Mouse (Mus musculus) G1E-ER4 (cell line): ENCODE measurements around the gene S100a16. TPM values are rescaled to one million over a fixed set of nuclear protein-coding genes. Genes with fewer than 3 reads are reported as not detected.

Experiments used
- GATA1 ChIP-seq: IDR thresholded peaks from one replicate; pipeline ENCODE4 v1.8.0; 2012; ENCODE audit warnings: low read length, inconsistent platforms
- polyA plus RNA-seq: library from polyadenylated mRNA; stranded (reverse); fragments of >175 nt; gene quantifications from 2 replicates; pipeline ENCODE4 v1.2.3, GENCODE M21; 2012

Gene S100a16
- polyA plus RNA-seq, 1 experiment = not detected

DNA sequence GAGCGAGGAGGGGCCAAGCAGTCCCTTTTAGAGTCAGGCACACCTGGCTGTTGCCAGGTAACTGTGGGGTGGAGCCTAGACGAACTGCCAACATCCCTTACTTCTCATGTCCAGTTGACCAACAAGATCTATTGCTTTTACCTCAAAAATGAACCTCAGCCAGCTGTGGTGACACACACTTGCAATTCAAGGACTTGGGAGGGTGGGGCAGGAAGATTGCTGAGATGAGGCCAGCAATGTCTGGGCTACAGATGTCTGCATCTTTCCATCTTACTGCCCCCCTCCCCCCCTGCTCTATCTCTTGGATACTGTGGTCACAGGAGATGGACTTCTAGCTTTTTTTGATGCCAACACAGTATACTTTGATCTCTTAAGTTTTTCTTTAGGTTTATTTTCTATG lies 15.2 kb downstream of the S100a16 start:
- no peak for TF ChIP-seq GATA1

DNA sequence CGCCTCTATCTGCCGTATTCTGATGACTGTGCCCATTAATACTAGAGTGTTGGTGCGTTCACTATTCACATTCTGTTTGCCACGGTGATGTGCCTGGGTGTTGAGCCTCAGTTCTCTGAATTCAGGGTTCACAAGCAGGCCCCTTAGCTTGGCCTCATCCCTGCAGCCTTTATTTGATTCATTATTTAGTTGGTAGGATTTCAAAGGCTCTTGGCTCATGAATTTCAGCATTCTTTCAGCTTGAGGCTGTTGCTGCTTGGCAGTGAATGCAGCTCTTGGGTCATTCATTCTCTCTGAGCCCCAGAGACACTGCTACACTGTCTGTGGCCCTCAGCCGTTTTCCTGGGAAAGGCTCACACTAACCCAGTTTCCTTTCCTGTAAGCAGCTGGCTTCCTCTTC lies 18.9 kb downstream of the S100a16 start:
- no peak for TF ChIP-seq GATA1

- TF ChIP-seq GATA1 = no peak
Measured at GRCm38 (mm10) chr3:90560008-90560628, 23.1 kb downstream of the S100a16 start, which contains the start of gene S100a3. Gene S100a3, plus strand, starts transcription at chr3:90560578.

DNA sequence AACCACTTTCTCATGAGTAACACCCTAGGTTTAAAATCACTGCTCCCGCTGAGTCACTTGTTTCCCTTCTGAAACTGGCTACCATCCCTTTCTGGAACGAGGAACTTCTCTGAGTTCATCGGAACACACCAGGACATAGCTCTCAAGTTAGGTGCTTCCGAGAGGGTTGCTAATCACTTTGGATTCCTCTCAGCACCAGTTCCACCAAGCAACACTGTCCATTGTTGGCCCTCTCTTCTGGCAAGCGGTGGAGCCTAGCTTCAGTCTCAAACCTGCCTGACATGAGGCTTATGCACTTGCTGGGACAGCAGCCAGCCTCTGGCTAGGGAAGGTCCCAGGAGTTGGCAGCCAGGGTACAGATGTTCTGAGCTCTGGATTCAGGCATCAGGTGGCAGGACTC lies 37.6 kb downstream of the S100a16 start:
- no peak for TF ChIP-seq GATA1

DNA sequence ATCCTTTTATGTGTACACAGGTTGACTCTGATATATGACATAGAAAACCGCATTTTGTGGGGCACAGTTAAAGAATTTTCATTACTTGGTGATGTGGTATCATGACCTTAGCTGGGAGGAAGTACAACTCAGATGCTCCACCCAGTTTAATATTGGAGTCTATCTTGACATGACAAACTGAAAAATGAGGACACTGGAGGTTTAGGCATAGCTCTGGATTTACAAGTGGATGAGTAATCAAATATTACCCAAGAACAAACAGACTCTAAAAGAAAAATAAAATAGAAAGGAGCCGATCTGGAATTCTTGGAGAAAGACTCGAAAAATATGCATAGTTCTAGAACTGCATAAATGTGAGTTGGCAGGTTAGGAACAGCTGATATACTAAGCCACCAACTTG lies 38.3 kb downstream of the S100a16 start:
- no peak for TF ChIP-seq GATA1

DNA sequence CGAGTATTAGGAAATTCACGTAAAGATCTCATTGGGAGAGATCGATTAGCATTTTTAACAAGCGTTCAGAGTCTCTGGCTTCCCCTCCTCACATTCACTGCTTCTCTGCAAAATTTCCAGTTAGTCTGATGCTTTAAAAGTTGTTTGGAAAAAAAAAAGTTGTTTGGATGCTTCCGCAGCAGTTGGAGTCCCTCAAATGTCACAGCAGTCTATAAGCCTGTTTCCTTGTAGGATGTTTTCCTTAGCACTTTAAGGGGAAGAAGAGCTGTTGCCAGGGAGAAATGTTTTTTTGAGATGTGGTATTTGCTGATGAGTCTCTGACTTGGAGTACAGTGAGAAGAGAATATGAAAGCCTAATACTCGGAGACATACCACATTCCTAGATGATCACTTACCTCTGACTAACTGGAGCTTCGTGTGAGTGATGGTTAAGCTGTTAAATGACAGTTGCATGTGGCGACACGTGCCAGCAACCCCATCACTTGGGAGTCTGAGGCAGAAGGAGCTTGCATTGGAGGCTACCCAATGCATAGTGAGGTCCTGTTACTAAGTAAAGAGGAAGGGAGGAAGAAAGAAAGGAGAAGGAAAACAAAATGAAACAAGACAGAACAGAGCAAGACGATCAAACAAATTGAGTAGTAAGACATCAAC lies 39.4 kb downstream of the S100a16 start:
- TF ChIP-seq GATA1 = no peak

DNA sequence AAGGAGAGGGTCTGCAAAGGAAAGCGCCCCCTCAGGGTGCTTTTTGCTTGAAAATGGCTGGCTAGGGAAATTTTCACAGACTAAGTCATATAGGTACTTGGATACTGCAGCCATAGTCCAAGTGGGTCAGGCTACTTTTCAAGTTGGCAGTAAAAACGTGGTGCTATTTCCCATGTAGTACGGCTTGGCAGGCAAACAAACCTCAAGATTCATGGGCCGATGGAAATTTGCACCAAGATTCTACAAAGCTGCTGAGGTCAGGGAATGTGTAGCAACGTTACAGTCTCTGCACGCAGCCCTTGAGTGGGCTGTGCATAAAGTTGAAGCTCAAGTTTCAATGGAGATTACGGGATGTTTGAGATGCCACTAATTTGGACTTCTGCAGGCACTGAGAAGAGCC lies 42.4 kb downstream of the S100a16 start:
- TF ChIP-seq GATA1 = no peak

GRCm38 (mm10) chr3:90581141-90581540 lies 44.1 kb downstream of the S100a16 start:
- no peak for TF ChIP-seq GATA1

GRCm38 (mm10) chr3:90582156-90582555 lies 45.1 kb downstream of the S100a16 start:
- TF ChIP-seq GATA1 = no peak

- TF ChIP-seq GATA1 = no peak
Measured at GRCm38 (mm10) chr3:90582556-90582955, 45.5 kb downstream of the S100a16 start.

GRCm38 (mm10) chr3:90583893-90584292 lies 46.8 kb downstream of the S100a16 start:
- no peak for TF ChIP-seq GATA1

DNA sequence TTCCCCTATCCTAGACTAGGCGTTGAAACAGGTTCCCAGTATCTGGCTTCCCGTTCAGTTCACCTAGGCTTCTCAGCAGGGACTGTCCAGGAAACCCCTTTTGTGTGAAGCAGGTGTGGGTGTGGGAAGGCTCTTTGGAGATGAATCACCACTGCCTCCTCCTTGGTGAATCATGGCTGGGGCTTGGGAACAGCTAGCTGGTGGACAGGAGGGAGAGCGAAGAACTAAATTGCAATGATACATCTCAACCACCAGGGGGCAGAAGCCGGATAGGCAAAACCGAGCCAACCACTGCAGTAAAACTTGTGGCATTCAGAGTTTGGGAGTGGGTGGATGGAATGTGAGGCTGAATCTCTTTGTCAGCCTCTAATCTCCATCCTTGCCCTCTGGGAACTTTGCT lies 48.5 kb downstream of the S100a16 start:
- no peak for TF ChIP-seq GATA1

DNA sequence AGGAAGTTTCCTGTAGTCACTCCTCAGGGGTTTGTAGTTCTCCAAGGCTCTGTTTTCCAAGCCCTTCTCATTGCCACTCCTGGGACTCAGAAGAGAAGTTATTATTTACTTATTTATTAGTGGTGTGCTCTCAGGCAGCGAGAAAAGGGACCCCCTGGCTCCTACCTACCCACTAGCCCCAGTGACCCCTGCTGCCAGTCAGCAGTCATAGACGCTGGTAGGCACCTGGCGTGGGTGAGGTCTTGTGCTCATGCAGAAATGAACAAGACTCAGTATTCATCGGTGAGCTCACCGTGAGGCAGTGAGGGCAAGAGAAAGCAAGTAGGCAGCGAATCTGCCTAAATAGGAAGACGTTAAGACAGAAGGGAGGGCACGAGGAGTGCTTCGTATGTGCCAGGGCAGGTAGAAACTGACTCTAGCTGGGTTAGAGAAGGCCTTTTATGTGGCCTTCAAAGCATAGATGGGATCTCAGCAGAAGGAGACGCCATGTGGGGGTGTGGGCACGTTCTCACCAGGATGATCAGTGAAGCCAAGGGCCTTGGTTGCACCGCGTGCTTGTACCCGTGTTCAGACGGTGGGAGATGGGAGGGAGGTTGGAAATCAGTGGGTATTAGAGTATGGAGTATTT lies 49.1 kb downstream of the S100a16 start:
- TF ChIP-seq GATA1 = no peak

DNA sequence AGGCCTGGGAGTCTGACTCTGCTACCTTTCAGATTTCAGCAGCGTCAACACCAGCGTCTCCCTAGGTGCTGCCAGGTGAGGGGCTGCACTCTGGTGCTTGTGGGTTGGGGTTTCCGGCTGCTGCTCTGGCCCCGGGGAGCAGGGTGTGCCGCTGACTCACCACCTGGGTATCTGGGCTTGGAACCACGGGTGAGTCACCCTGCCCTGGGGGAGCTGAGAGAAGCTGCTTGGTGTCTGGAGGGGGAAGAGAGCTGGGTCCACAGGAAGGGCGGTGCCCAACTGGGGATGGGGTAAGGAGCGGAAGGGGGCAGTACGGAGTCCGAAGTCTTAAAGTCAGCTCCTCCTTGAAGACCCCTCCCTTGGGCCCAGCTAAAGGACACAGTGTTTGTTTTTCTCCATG lies 49.9 kb downstream of the S100a16 start:
- TF ChIP-seq GATA1 = no peak

GRCm38 (mm10) chr3:90587361-90588101 lies 50.5 kb downstream of the S100a16 start:
- TF ChIP-seq GATA1 = no peak

- no peak for TF ChIP-seq GATA1
Measured at GRCm38 (mm10) chr3:90589390-90589789, 52.3 kb downstream of the S100a16 start.
